Mouse (Mus musculus): ENCODE data around the gene Slc5a9.
"Not testable (repeated sequence)": the region's sequence is repeated elsewhere in the genome, so short reads cannot be mapped to it uniquely, and the experiment has no call there.

Gene Slc5a9

DNA sequence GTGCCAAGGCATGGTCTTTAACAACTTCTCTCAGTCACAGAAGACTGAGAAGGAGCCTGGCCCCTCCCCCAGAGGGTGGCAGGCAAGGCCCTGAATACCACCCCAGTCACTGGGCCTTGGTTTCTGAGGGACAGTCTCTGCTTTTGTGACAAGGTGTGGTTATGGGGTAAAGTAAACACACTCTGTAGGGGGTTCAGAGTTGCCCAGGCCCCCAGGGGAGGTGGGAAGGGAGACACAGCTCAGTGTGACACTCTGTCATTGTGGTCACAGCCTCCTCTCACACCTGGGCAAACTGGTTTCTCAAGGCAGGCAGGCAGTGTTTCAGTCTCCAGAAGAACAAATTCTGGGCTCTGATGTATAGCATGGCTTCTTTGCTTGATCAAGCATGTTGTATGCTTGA, at the start of gene Slc5a9:
Gene Slc5a9, minus strand, starts transcription at position 144 of the 400 bp plus-strand sequence.
- no peak for DNase-seq (ENCODE audit: low spot score in 2 of 2)

DNA sequence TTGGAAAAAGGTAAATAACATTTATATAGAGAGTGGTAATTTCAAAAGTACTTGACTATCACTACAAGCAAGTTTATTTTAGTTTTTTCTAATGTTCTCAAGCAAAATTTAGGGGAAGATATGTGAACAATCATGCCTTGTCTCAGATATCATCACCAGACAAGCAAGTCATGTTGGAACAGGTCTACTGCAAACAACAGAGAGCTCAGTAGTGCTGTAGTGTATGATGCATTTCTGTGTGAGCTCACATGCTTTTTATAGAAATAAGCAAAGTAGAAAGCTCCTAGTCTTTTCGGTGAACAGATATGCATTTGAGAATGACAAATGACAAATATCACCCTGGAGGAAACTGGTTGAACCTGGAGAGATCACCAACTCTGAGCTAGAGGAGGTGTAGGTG, 16.4 kb upstream of the Slc5a9 start, which contains the start of gene Skint8:
Gene Skint8, plus strand, starts transcription at position 301 of the 400 bp plus-strand sequence.
- DNase-seq (ENCODE audit: low spot score in 2 of 2) = no peak

DNA sequence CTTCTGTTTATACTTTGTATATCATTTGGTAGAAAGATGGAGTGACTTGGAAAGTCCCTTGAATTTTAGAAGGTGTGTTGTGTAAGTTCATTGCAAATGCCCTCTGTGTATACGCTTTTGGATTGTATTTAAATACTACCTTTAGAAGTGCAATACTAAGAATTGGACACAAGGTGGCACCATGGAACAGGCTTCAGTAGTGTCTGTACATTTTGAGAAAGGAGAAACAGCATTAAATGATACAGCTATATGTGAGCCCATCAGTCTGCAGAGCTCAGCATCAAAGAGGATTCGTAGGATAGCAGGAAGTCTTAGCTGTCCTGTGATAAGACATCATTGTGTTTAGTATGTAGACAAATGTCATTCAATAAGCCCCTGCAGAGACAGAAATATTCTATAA, 5.2 kb upstream of the Slc5a9 start:
- no peak for DNase-seq (ENCODE audit: low spot score in 2 of 2)

- DNase-seq (ENCODE audit: low spot score in 2 of 2) = no peak
Measured at GRCm38 (mm10) chr4:111901473-111901872, 1.2 kb downstream of the Slc5a9 start.

GRCm38 (mm10) chr4:111900491-111900890, 2.2 kb downstream of the Slc5a9 start:
- DNase-seq (ENCODE audit: low spot score in 2 of 2) = not testable (repeated sequence)

GRCm38 (mm10) chr4:111898566-111898965, 4.2 kb downstream of the Slc5a9 start:
- no peak for DNase-seq (ENCODE audit: low spot score in 2 of 2)

GRCm38 (mm10) chr4:111897755-111898154, 5.0 kb downstream of the Slc5a9 start:
- no peak for DNase-seq (ENCODE audit: low spot score in 2 of 2)

GRCm38 (mm10) chr4:111892138-111892537, 10.6 kb downstream of the Slc5a9 start:
- DNase-seq (ENCODE audit: low spot score in 2 of 2) = no peak

GRCm38 (mm10) chr4:111886607-111887006, 16.1 kb downstream of the Slc5a9 start:
- peak; percentile 87 to 93 for DNase-seq (ENCODE audit: low spot score in 2 of 2)

DNA sequence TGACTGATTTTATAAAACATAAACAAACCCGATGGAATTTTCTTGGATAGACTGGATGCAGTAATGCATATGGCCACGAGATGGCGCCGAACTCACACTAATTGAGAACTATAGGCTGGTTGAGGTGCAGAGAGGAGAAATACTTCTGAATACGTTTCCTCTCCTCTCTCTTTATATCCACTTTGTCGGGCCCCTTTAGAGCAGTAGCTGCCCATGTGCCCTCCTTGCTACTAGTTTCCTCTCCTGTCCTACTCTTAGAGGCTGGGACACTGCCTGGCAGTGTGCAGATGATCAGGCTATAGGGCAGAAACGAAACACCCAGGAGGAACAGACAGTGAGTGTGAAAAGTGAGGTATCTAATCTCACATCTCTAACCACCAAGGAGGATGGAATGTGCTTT, 16.7 kb downstream of the Slc5a9 start:
- peak; percentile 75 to 76 for DNase-seq (ENCODE audit: low spot score in 2 of 2)

DNA sequence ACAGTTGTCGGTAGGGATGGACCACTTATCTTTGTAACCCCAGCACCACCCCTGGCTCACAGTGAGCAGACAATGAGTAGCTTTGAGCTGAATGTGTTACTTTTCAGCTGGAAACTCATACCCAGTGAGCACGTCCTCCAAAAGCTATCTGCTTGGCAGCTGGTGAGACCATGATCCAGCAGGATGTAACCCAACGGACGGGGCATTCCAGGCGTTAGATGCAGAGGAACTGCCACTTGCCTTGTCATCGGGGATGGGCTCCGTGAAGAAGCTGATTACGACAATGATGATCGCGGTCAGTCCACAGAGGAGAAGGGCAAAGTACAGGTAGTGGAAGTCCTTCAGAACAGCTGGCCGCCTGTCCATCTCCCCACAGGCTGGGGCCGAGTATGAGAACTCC, 19.2 kb downstream of the Slc5a9 start:
- no peak for DNase-seq (ENCODE audit: low spot score in 2 of 2)

DNA sequence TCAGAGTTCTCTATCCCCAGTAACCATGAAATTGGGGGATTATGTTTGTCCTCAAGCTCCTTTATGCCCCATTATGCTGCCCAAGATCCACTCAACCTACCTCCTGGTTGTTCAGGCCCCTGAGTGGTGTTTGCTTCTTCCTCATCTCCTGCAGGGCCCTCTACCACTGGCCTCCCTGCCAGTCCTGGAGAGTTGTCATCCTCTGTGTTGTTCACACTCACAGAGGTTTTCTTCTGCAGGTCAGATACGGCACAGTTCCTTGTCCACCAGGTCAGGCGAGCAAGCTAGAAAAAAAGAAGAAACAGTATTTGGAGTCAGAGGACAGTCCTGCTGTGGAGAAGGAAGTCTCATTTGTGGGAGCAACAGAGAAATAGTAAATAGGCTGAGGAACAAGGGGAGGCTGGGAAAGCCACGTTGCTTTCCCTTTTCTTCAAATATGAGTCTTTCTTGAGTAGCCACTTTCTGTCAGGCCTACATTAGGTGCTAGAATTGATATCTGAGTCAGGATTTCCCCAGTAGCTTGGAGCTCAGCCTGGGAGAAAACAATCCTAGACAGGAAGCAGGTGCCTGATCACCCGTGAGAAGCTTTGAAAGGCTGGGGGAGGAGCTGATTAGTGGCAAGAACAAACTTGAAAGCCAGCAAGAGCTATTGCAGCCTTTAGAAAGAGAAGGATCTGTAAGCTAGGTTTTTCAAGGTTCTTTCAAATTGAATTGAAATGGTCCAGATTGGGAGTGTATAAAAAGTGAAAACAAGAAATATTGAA, 22.4 kb downstream of the Slc5a9 start:
- DNase-seq (ENCODE audit: low spot score in 2 of 2) = no peak

DNA sequence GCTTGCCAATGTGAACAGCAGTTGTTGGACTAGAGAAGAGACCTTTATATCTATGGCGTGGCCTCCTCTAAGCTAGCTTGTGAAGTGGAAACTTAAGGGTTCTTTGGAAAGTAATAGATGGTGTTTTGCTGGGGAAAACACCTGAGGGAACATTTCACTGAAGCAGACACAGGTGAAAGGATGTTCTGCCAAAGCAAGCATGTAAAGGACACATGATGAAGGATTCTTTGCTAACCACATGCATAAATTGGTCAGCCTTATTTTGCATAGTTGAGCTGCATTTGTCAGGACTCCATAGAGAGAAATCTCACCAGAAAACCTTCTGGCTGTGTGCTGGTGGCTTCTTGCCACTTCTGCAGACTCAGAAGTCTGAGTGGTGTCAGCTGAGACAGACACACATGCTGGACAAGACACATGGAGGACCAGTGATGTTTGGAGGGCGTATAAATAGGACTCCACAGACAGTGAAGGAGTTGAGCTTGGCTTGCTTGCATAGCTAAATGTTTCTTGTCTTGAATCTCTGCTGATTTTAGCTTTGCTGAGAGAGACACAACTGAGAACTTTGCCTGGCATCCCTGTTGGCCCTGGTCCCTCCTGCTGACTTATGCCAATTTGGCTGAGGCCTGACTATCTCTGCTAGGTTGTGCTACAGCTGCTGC, 34.8 kb downstream of the Slc5a9 start:
- peak; percentile 17 to 33 for DNase-seq (ENCODE audit: low spot score in 2 of 2)

DNA sequence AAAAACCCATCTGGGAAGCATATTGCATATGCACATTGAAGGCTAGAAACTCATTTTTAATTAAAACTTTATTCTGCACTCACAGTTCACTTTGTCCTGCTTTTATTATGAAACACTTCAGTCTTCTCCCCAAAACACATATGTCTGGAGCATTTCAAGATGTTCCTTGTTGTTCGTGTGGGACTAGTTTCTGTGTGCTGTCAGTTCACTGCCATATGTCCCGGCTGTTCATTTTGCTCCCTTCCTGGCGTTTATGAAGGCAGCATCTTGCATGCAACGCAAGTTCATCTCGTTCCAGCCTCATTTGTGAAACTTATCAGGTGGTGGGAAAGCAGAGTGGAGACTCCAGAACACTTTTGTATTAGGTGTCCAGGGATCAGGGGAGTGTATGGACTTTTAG, 36.0 kb downstream of the Slc5a9 start:
- DNase-seq (ENCODE audit: low spot score in 2 of 2) = peak; percentile 9 to 49

- DNase-seq (ENCODE audit: low spot score in 2 of 2) = no peak
Measured at GRCm38 (mm10) chr4:111852626-111853025, 50.1 kb downstream of the Slc5a9 start.

- DNase-seq (ENCODE audit: low spot score in 2 of 2) = no peak
Measured at GRCm38 (mm10) chr4:111838882-111839281, 63.8 kb downstream of the Slc5a9 start.
